ENCODE assay signal across 20 mouse cellular contexts in the genomic region with DNA sequence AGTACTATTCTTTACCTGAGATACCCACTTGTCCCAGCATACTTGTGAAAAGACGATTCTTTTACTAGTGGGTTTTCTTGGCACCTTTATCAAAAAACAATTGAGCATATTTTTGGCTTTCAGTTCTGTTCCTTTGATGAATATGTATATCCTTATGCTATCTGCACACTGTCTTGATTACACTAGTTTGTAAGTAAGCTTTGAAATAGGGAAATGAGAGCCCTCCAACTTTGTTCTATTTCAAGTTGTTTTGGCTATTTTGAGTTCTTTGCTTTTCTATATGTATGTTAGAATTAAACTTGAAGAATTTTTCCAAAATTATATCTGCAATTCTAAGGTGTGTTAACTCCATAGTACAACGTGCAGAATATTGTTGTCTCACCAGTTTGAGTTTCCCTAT.
"Had no signal": no experiment of that assay in that cellular context is flagged by ENCODE, and none has a peak within 500 bp of the region (broad histone marks: within the 10 kb centered on the region; RNA-seq: fewer than 3 reads in every experiment).

No protein-coding gene starts in this region.

- H3K4me2 ChIP-seq: kidney, embryonic 15.5 days; limb, embryonic 13.5 days; liver, embryonic 12.5 days; liver, embryonic 15.5 days; lung, embryonic 15.5 days; midbrain, embryonic 11.5 days had no signal

- DNase-seq: kidney, postnatal 10 days; kidney, postnatal 36 days; layer of hippocampus, postnatal 36 days; liver; lung, adult 18-20 months; lung, postnatal 10 days; lung, postnatal 36 days; midbrain, embryonic 14.5 days; right cerebral cortex, adult 18-20 months; right cerebral cortex, postnatal 14 days; right cerebral cortex, postnatal 4 days; thymus, postnatal 25 days had no signal

- ATAC-seq: liver, embryonic 12.5 days had no signal

- H3K36me3 ChIP-seq: kidney, embryonic 15.5 days; limb, embryonic 10.5 days; limb, embryonic 13.5 days; liver, embryonic 12.5 days; liver, embryonic 15.5 days; lung, embryonic 15.5 days had no signal

- H3K9ac ChIP-seq: kidney, embryonic 15.5 days; limb, embryonic 13.5 days; liver, embryonic 12.5 days; liver, embryonic 15.5 days; lung, embryonic 15.5 days had no signal

- H3K4me3 ChIP-seq: kidney, embryonic 15.5 days; limb, embryonic 10.5 days; limb, embryonic 13.5 days; liver, embryonic 12.5 days; liver, embryonic 15.5 days; lung, embryonic 15.5 days had no signal

- H3K27me3 ChIP-seq: kidney, embryonic 15.5 days; limb, embryonic 13.5 days; liver, embryonic 12.5 days; liver, embryonic 15.5 days; lung, embryonic 15.5 days had no signal

- H3K4me1 ChIP-seq: kidney, embryonic 15.5 days; limb, embryonic 10.5 days; limb, embryonic 13.5 days; liver, embryonic 12.5 days; liver, embryonic 15.5 days; lung, embryonic 15.5 days had no signal

- H3K9me3 ChIP-seq: kidney, embryonic 15.5 days; limb, embryonic 10.5 days; limb, embryonic 13.5 days; liver, embryonic 12.5 days; liver, embryonic 15.5 days; lung, embryonic 15.5 days had no signal

- H3K27ac ChIP-seq: kidney, embryonic 15.5 days; limb, embryonic 10.5 days; limb, embryonic 13.5 days; liver, embryonic 12.5 days; liver, embryonic 15.5 days; lung, embryonic 15.5 days; stomach, postnatal 0 days had no signal
